Mouse (Mus musculus) liver, adult 2 months (tissue): ENCODE results near the gene Exoc3l. TPM values are rescaled to one million over a fixed set of nuclear protein-coding genes. Genes with fewer than 3 reads are reported as not detected.

ENCODE experiments used
- DNase-seq: peaks from one replicate; pipeline ENCODE4 v3.0.0-alpha.2; 2011; ENCODE audit warnings: low read depth, low spot score; ENCODE audit errors: extremely low read depth
- H3K27ac ChIP-seq: fragments of 200-500 bp; replicated peaks from 2 replicates; pipeline ENCODE4 v1.5.1; 2012; ENCODE audit warnings: low read depth, mild to moderate bottlenecking, control low read depth, inconsistent platforms, low read length; ENCODE audit not compliant: insufficient read depth
- H3K27me3 ChIP-seq: fragments of 200-500 bp; 2 replicates; pipeline ENCODE4 v1.6.1; 2012; ENCODE audit warnings: mild to moderate bottlenecking, moderate library complexity, low read length, inconsistent platforms; ENCODE audit not compliant: control insufficient read depth, insufficient read depth
- H3K36me3 ChIP-seq: fragments of 200-500 bp; 2 replicates; pipeline ENCODE4 v1.6.1; 2012; ENCODE audit warnings: low read length, inconsistent platforms; ENCODE audit not compliant: control insufficient read depth, insufficient read depth
- H3K4me1 ChIP-seq: fragments of 200-500 bp; 2 replicates; pipeline ENCODE4 v1.6.1; 2011; ENCODE audit warnings: low read length; ENCODE audit not compliant: control insufficient read depth, insufficient read depth
- H3K4me3 ChIP-seq: fragments of 200-500 bp; 2 replicates; pipeline ENCODE4 v1.5.1; 2011; ENCODE audit warnings: low read depth, mild to moderate bottlenecking, control low read depth, low read length, moderate library complexity; ENCODE audit not compliant: insufficient read depth
- H3K79me2 ChIP-seq: fragments of 200-500 bp; 2 replicates; pipeline ENCODE4 v1.6.1; 2012; ENCODE audit warnings: inconsistent platforms, mild to moderate bottlenecking, low read length, moderate library complexity; ENCODE audit not compliant: control insufficient read depth, insufficient read depth
- H3K9ac ChIP-seq: fragments of 200-500 bp; 2 replicates; pipeline ENCODE4 v1.6.1; 2012; ENCODE audit warnings: low read depth, mild to moderate bottlenecking, control low read depth, inconsistent platforms, low read length
- CTCF ChIP-seq: fragments of 200-500 bp; IDR thresholded peaks from 2 replicates; pipeline ENCODE4 v1.5.1; 2011; ENCODE audit warnings: low read depth, low read length, control low read depth
- POLR2A ChIP-seq: fragments of 200-500 bp; IDR thresholded peaks from 2 replicates; pipeline ENCODE4 v1.6.1; 2011; ENCODE audit warnings: low read length, control low read depth; ENCODE audit not compliant: insufficient read depth; ENCODE audit errors: extremely low read depth
- WGBS: fragments of 180-500 bp; shearing (Covaris S2); methylation state at CpG from one replicate; pipeline ENCODE4 v1.1.7; 2018; 5-methylcytosine and 5-hydroxymethylcytosine counted together
- polyA plus RNA-seq: library from polyadenylated mRNA; depleted of rRNA; stranded (reverse); fragments of >200 nt; gene quantifications from 2 replicates; pipeline ENCODE4 v1.2.3, GENCODE M21; 2012
- total RNA-seq: library from RNA; depleted of rRNA; stranded (reverse); fragments of >200 nt; gene quantifications from 2 replicates; pipeline ENCODE4 v1.2.3, GENCODE M21; 2014

Exoc3l gene
- total and polyA plus RNA-seq, 2 experiments, result 3.6 to 9.3 TPM

- Histone ChIP-seq H3K79me2 (no peaks in the 10 kb centered on the region), H3K9ac (no peak overlapping the region), H3K27ac (no peak overlapping the region), H3K4me1 (no peaks in the 10 kb centered on the region), H3K36me3 (no peaks in the 10 kb centered on the region; the same call in 1 of the 2 replicates), H3K27me3 (no peaks in the 10 kb centered on the region), H3K4me3 (no peak overlapping the region)
- TF ChIP-seq CTCF, result no peak
- no peak for TF ChIP-seq POLR2A
- WGBS, result 92% methylated on average over 11 of the region's 11 CpGs
- DNase-seq, result no peak
Measured at GRCm38 (mm10) chr8:105318662-105319190, 22.8 kb upstream of the Exoc3l start.

GRCm38 (mm10) chr8:105317941-105318340 lies 22.0 kb upstream of the Exoc3l start:
- no peaks in the 10 kb centered on the region; the same call in 1 of the 2 replicates for H3K36me3 ChIP-seq
- no peak for DNase-seq
- H3K79me2 ChIP-seq, result no peaks in the 10 kb centered on the region
- H3K27me3 ChIP-seq, result no peaks in the 10 kb centered on the region
- H3K9ac ChIP-seq, result no peak overlapping the region
- no peaks in the 10 kb centered on the region for H3K4me1 ChIP-seq
- H3K27ac ChIP-seq, result no peak overlapping the region
- WGBS, result 78% methylated on average over 4 of the region's 4 CpGs
- no peak overlapping the region for H3K4me3 ChIP-seq
- TF ChIP-seq CTCF, result no peak
- TF ChIP-seq POLR2A, result no peak

DNA sequence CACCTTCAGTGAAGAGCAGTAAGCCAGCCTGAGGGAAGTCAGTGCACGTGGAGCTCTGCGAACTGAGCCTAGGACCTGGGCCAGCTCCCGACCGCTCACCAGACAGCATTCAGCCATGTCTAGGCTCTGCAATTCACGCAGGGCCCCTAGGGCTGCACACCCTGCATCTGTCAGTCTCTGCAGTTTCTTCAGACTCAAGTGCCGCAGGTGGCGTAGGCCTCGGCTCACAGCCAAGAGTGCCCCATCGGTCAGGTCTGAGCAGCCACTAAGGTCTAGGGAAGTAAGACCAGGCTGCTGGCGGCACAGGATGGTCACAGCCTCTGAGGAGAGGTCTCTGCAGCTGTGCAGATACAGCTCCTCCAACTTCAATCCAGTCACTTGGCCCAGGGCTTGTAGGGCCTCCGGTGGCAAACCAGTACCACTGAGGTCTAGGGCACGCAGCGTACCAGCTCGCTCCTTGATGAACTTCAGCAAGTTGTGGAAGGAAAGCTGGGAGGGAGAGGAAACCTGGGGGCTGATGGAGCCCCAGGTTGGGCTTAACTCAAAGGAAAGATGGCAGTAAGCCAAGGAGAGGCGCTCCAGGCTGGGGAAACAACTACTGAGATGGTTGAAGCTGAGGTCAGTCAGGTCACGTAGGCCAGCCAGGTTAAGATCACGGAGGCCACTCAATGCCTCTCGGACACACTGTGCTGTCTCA lies 19.3 kb upstream of the Exoc3l start:
- Histone ChIP-seq H3K27ac (no peak overlapping the region), H3K4me3 (no peak overlapping the region), H3K9ac (no peak overlapping the region), H3K27me3 (no peaks in the 10 kb centered on the region), H3K36me3 (no peaks in the 10 kb centered on the region), H3K4me1 (no peaks in the 10 kb centered on the region), H3K79me2 (no peaks in the 10 kb centered on the region)
- WGBS, result 92% methylated on average over 18 of the region's 18 CpGs
- no peak for TF ChIP-seq CTCF
- no peak for TF ChIP-seq POLR2A
- DNase-seq, result no peak

DNA sequence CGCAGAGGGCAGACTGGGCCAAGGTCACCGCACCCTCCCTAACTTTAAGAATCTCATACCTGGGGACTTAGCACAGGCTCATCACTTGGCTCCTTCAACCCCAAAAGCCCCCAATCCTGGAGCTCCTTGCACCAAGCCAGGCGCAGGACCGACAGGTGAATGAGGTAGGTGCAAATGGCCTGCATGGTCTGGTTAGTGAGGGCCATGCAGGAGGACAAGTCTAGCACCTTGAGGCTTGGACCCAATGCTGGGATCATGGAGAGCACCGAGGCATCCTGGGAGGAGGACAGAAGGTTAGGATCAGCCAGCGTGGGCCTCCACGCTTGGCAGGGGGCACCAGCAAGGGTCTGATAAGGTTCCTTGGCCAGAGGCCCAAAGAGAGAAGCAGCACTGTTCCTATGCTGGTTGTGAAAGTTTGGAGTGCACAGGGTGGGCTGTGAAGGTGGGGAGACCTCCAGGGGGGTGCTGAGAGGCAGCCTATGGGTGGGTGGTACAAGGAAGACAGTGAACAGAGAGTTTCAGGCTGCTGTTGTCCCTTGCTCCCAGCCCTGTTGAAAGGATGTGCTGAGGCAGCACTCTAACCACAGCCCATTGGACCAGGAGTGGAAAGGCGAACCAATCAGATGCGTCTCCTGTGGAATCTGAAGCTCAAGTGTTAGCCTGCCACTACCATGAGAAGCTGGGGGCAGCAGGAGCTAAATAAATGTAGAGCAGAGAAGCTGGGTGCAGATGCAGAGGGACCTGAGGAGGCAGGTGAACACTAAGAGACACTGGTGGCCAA lies 17.9 kb upstream of the Exoc3l start:
- no peak overlapping the region for H3K9ac ChIP-seq
- H3K79me2 ChIP-seq, result no peaks in the 10 kb centered on the region
- peaks cover 2% of the 10 kb centered on the region; the same call in 1 of the 2 replicates for H3K36me3 ChIP-seq
- no peaks in the 10 kb centered on the region for H3K27me3 ChIP-seq
- DNase-seq, result no peak
- TF ChIP-seq CTCF, result no peak
- no peak for TF ChIP-seq POLR2A
- no peak overlapping the region for H3K4me3 ChIP-seq
- no peak overlapping the region for H3K27ac ChIP-seq
- WGBS, result 92% methylated on average over 9 of the region's 9 CpGs
- H3K4me1 ChIP-seq, result no peaks in the 10 kb centered on the region

GRCm38 (mm10) chr8:105312891-105313481 lies 17.1 kb upstream of the Exoc3l start:
- Histone ChIP-seq H3K4me3 (no peak overlapping the region), H3K4me1 (no peaks in the 10 kb centered on the region), H3K79me2 (no peaks in the 10 kb centered on the region), H3K36me3 (peaks cover 2% of the 10 kb centered on the region; the same call in 1 of the 2 replicates), H3K9ac (no peak overlapping the region), H3K27ac (no peak overlapping the region), H3K27me3 (no peaks in the 10 kb centered on the region)
- 90% methylated on average over 8 of the region's 8 CpGs for WGBS
- no peak for DNase-seq
- no peak for TF ChIP-seq POLR2A
- TF ChIP-seq CTCF, result no peak
